Mouse (Mus musculus) lung, postnatal 0 days (tissue): ENCODE results near the gene Olfr1287. TPM values are rescaled to one million over a fixed set of nuclear protein-coding genes. Genes with fewer than 3 reads are reported as not detected.

ENCODE experiments used
- ATAC-seq: fragments of 200-750 bp; cut with Nextera tagmentation; 2 replicates; pipeline ENCODE4 v1.8.0; 2017; ENCODE audit warnings: moderate library complexity
- DNase-seq: peaks from one replicate; pipeline ENCODE4 v3.0.0-alpha.2; 2016; ENCODE audit warnings: low spot score
- H3K27ac ChIP-seq: fragments of 300-500 bp; sonication (generic); 2 replicates; pipeline ENCODE4 v1.5.1; 2014; ENCODE audit warnings: antibody characterized with exemption, mild to moderate bottlenecking, low read length, mixed read lengths
- H3K27me3 ChIP-seq: fragments of 300-500 bp; sonication (generic); replicated peaks from 2 replicates; pipeline ENCODE4 v1.6.1; 2014; ENCODE audit warnings: low read length, mixed read lengths; ENCODE audit not compliant: insufficient read depth
- H3K36me3 ChIP-seq: fragments of 300-500 bp; sonication (generic); 2 replicates; pipeline ENCODE4 v1.6.1; 2014; ENCODE audit warnings: low read length, mixed read lengths; ENCODE audit not compliant: insufficient read depth
- H3K4me1 ChIP-seq: fragments of 300-500 bp; sonication (generic); 2 replicates; pipeline ENCODE4 v1.6.1; 2014; ENCODE audit warnings: antibody characterized with exemption, low read depth, low read length, mixed read lengths; ENCODE audit not compliant: insufficient read depth
- H3K4me2 ChIP-seq: fragments of 300-500 bp; sonication (generic); replicated peaks from 2 replicates; pipeline ENCODE4 v1.6.1; 2014; ENCODE audit warnings: low read depth, mild to moderate bottlenecking, low read length, moderate library complexity, mixed read lengths
- H3K4me3 ChIP-seq: fragments of 300-500 bp; sonication (generic); 2 replicates; pipeline ENCODE4 v1.5.1; 2014; ENCODE audit warnings: low read depth, low read length
- H3K9ac ChIP-seq: fragments of 300-500 bp; sonication (generic); replicated peaks from 2 replicates; pipeline ENCODE4 v1.6.1; 2014; ENCODE audit warnings: low read depth, mild to moderate bottlenecking
- H3K9me3 ChIP-seq: fragments of 300-500 bp; sonication (generic); 2 replicates; pipeline ENCODE4 v1.6.1; 2016; ENCODE audit warnings: low read length, mixed read lengths
- CTCF ChIP-seq: IDR thresholded peaks from 2 replicates; pipeline ENCODE4 v1.5.1; 2016; ENCODE audit warnings: antibody characterized with exemption, mild to moderate bottlenecking
- EP300 ChIP-seq: IDR thresholded peaks from 2 replicates; pipeline ENCODE4 v1.6.1; 2016; ENCODE audit warnings: antibody characterized with exemption, mild to moderate bottlenecking, control low read depth
- WGBS: fragments of 180-500 bp; shearing (Covaris S2); extraction: QIAGEN DNeasy Blood & Tissue Kit; methylation state at CpG from one replicate; pipeline ENCODE4 v1.1.7; 2014; 5-methylcytosine and 5-hydroxymethylcytosine counted together
- polyA plus RNA-seq: library from polyadenylated mRNA; unstranded; fragments of >200 nt; fragmentation: Nextera tagmentation; extraction: Ambion mirVana; gene quantifications from 2 replicates; pipeline ENCODE4 v1.2.1, GENCODE M21; 2015

Olfr1287 gene
- polyA plus RNA-seq, result not detected in 2 replicates

GRCm38 (mm10) chr2:111448842-111449241 lies at the start of gene Olfr1287:
Gene Olfr1287 (plus strand): TSS chr2:111449142.
- H3K27ac ChIP-seq, result no peak within 1 kb of the TSS
- no peak within 1 kb of the TSS for H3K9ac ChIP-seq
- H3K4me2 ChIP-seq, result no peak within 1 kb of the TSS
- no peak within 1 kb of the TSS for H3K4me3 ChIP-seq
- WGBS, result 50% methylated on average over 1 of the region's 1 CpGs
- no peaks in the 10 kb centered on the region for H3K27me3 ChIP-seq
- H3K36me3 ChIP-seq, result no peaks in the 10 kb centered on the region
- H3K4me1 ChIP-seq, result no peaks in the 10 kb centered on the region
- no peaks in the 10 kb centered on the region for H3K9me3 ChIP-seq
- TF ChIP-seq EP300 (no peak), CTCF (no peak)
- no peak for DNase-seq
- no peak for ATAC-seq

- DNase-seq, result no peak
- H3K9ac ChIP-seq, result no peak within 1 kb of the TSS
- no peak for TF ChIP-seq CTCF
- no peak for TF ChIP-seq EP300
- ATAC-seq, result no peak
- no peaks in the 10 kb centered on the region for H3K36me3 ChIP-seq
- H3K27me3 ChIP-seq, result no peaks in the 10 kb centered on the region
- H3K4me1 ChIP-seq, result no peaks in the 10 kb centered on the region
- no peaks in the 10 kb centered on the region for H3K9me3 ChIP-seq
- no peak within 1 kb of the TSS for H3K27ac ChIP-seq
- 57% methylated on average over 1 of the region's 1 CpGs for WGBS
- no peak within 1 kb of the TSS for H3K4me2 ChIP-seq
- H3K4me3 ChIP-seq, result no peak within 1 kb of the TSS
Measured at GRCm38 (mm10) chr2:111422931-111423330, 26.0 kb upstream of the Olfr1287 start, which contains the start of gene Olfr1286. Gene Olfr1286 (minus strand): TSS chr2:111423115.

- no peaks in the 10 kb centered on the region for H3K27me3 ChIP-seq
- H3K9ac ChIP-seq, result no peak within 1 kb of the TSS
- H3K4me3 ChIP-seq, result no peak within 1 kb of the TSS
- TF ChIP-seq EP300 (no peak), CTCF (no peak)
- H3K36me3 ChIP-seq, result no peaks in the 10 kb centered on the region
- no peak within 1 kb of the TSS for H3K4me2 ChIP-seq
- WGBS, result 93% methylated on average over 1 of the region's 1 CpGs
- H3K9me3 ChIP-seq, result no peaks in the 10 kb centered on the region
- ATAC-seq (no peak), DNase-seq (no peak)
- H3K27ac ChIP-seq, result no peak within 1 kb of the TSS
- H3K4me1 ChIP-seq, result no peaks in the 10 kb centered on the region
Measured at GRCm38 (mm10) chr2:111473801-111474200, 24.9 kb downstream of the Olfr1287 start, which contains the start of gene Olfr1288. Gene Olfr1288 (plus strand): TSS chr2:111474101.

DNA sequence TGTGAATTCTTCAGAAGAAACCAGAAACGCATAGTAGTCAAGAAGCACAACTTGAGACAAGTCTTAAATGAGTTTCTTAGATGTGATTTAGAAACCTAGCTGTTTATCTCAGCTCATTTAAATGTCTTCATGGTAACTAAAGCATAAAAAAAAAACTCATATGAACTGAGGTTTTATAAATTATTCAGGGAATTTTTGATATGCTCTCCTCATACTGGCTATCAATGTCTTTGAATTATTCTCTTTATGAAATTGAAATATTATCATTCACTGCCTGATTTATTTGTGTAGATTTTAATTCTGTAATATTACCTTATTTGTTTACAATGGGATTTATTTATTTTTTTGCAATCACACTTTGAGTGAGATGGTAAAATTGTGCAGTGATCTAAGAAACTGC lies 31.6 kb downstream of the Olfr1287 start, which contains the start of gene Olfr1289:
TSS of gene Olfr1289 (plus strand) at position 301 of the 400 bp plus-strand sequence.
- Histone ChIP-seq H3K9ac (no peak within 1 kb of the TSS), H3K4me1 (no peaks in the 10 kb centered on the region), H3K36me3 (no peaks in the 10 kb centered on the region), H3K27ac (no peak within 1 kb of the TSS), H3K4me3 (no peak within 1 kb of the TSS), H3K27me3 (no peaks in the 10 kb centered on the region), H3K9me3 (no peaks in the 10 kb centered on the region), H3K4me2 (no peak within 1 kb of the TSS)
- ATAC-seq, result no peak
- no peak for TF ChIP-seq CTCF
- TF ChIP-seq EP300, result no peak
- no peak for DNase-seq
- 67% methylated on average over 1 of the region's 1 CpGs for WGBS

DNA sequence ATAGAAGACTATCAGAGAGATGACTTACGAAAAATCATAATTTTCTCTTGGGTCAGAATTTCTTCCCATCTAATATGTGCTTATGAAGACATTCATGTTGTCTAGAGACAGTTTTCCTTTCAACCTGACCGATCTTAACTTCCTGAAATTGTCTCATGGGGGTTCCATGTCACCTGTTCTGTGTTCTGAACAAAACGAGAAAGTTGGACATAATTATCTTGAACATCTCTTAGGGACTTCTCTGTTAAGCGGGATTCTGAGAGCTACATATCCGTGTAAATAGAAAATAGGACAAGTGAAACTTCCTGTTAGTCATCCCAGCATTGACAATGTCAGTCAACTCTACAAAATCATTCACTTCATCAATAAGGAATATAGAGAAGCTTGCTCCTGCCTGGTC lies 44.8 kb downstream of the Olfr1287 start, which contains the start of gene Olfr1290:
TSS of gene Olfr1290 (minus strand) at position 101 of the 400 bp plus-strand sequence.
- Histone ChIP-seq H3K27ac (no peak within 1 kb of the TSS), H3K9me3 (0 out of 2 replicates have a peak, but pooled peaks cover 2% of the 10 kb centered on the region), H3K9ac (no peak within 1 kb of the TSS), H3K36me3 (no peaks in the 10 kb centered on the region), H3K4me2 (no peak within 1 kb of the TSS), H3K4me1 (no peaks in the 10 kb centered on the region), H3K27me3 (no peaks in the 10 kb centered on the region), H3K4me3 (no peak within 1 kb of the TSS)
- ATAC-seq (no peak), DNase-seq (no peak)
- WGBS, result 64% methylated on average over 5 of the region's 5 CpGs
- no peak for TF ChIP-seq EP300
- no peak for TF ChIP-seq CTCF

GRCm38 (mm10) chr2:111496880-111497279 lies 47.9 kb downstream of the Olfr1287 start, which contains the start of gene Olfr1291-ps1:
Gene Olfr1291-ps1 (plus strand): TSS chr2:111497180.
- no peak for TF ChIP-seq CTCF
- TF ChIP-seq EP300, result no peak
- ATAC-seq, result no peak

More at GRCm38 (mm10) chr2:111496880-111497279, 47.9 kb downstream of the Olfr1287 start, which contains the start of gene Olfr1291-ps1:
- Histone ChIP-seq H3K9ac (no peak within 1 kb of the TSS), H3K27me3 (no peaks in the 10 kb centered on the region), H3K4me2 (no peak within 1 kb of the TSS), H3K4me1 (no peaks in the 10 kb centered on the region), H3K36me3 (no peaks in the 10 kb centered on the region), H3K9me3 (0 out of 2 replicates have a peak, but pooled peaks cover 2% of the 10 kb centered on the region), H3K27ac (no peak within 1 kb of the TSS), H3K4me3 (no peak within 1 kb of the TSS)
- 80% methylated on average over 3 of the region's 3 CpGs for WGBS
- no peak for DNase-seq

Other genes with a start within 250 kb of the Olfr1287 start
- not detected in 2 replicates for gene 4930430A15Rik, start 219.5 kb upstream of the Olfr1287 start, polyA plus RNA-seq
- not detected in 2 replicates for gene Olfr1275, start 213.9 kb upstream of the Olfr1287 start, polyA plus RNA-seq
- gene Olfr1276, start 194.6 kb upstream of the Olfr1287 start, polyA plus RNA-seq, result not detected in 2 replicates
- gene Olfr1277, start 175.0 kb upstream of the Olfr1287 start, polyA plus RNA-seq, result not detected in 2 replicates
- gene Olfr1278, start 159.0 kb upstream of the Olfr1287 start, polyA plus RNA-seq, result not detected in 2 replicates
- gene Olfr1279, start 148.5 kb upstream of the Olfr1287 start, polyA plus RNA-seq, result not detected in 2 replicates
- gene Olfr1280, start 135.1 kb upstream of the Olfr1287 start, polyA plus RNA-seq, result not detected in 2 replicates
- not detected in 2 replicates for gene Olfr1281, start 122.6 kb upstream of the Olfr1287 start, polyA plus RNA-seq
- not detected in 2 replicates for gene Olfr1282, start 113.1 kb upstream of the Olfr1287 start, polyA plus RNA-seq
- gene Olfr1283, start 82.4 kb upstream of the Olfr1287 start, polyA plus RNA-seq, result not detected in 2 replicates
- not detected in 2 replicates for gene Olfr1284, start 73.6 kb upstream of the Olfr1287 start, polyA plus RNA-seq
- gene Olfr1286, start 26.0 kb upstream of the Olfr1287 start, polyA plus RNA-seq, result not detected in 2 replicates
- not detected in 2 replicates for gene Olfr1288, start 25.0 kb downstream of the Olfr1287 start, polyA plus RNA-seq
- not detected in 2 replicates for gene Olfr1289, start 31.7 kb downstream of the Olfr1287 start, polyA plus RNA-seq
- not detected in 2 replicates for gene Olfr1290, start 44.7 kb downstream of the Olfr1287 start, polyA plus RNA-seq
- gene Olfr1291-ps1, start 48.0 kb downstream of the Olfr1287 start, polyA plus RNA-seq, result not detected in 2 replicates
- not detected in 2 replicates for gene Olfr1293-ps, start 76.1 kb downstream of the Olfr1287 start, polyA plus RNA-seq
- not detected in 2 replicates for gene Olfr1294, start 91.1 kb downstream of the Olfr1287 start, polyA plus RNA-seq
- not detected in 2 replicates for gene Olfr1295, start 120.5 kb downstream of the Olfr1287 start, polyA plus RNA-seq
- gene Olfr1297, start 177.4 kb downstream of the Olfr1287 start, polyA plus RNA-seq, result not detected in 2 replicates
- not detected in 2 replicates for gene Olfr1298, start 200.1 kb downstream of the Olfr1287 start, polyA plus RNA-seq
- not detected in 2 replicates for gene Olfr1299, start 212.3 kb downstream of the Olfr1287 start, polyA plus RNA-seq